Comparison of ENCODE assay signal across 8 mouse cellular contexts in genomic region chr11:104171281-104171781, GRCm38 (mm10). TPM values are rescaled to one million over a fixed set of nuclear protein-coding genes. Genes with fewer than 3 reads are reported as not detected.
DNase-seq lines count a peak whose midpoint lies in the region; ATAC-seq lines count a peak whose summit lies in the region.

No protein-coding gene starts in this region.

- peak; percentile 28 for DNase-seq in CD4-positive helper T cell, adult 2 months (ENCODE audit: low read depth, low spot score)
- peak; percentile 52 for DNase-seq in WW6 (ENCODE audit: low read depth, low spot score)
- DNase-seq in layer of hippocampus, adult 9-10 months (ENCODE audit: low spot score), result peak; percentile 67
- peak; percentile 69 for DNase-seq in lung, postnatal 36 days
- DNase-seq in right cerebral cortex, adult 18-20 months, result peak; percentile 80
- peak; percentile 40 to 47 for DNase-seq in urinary bladder, postnatal 36 days (ENCODE audit: low spot score in 2 of 2)

- peak; percentile 90 for ATAC-seq in common myeloid progenitor, adult 5-6 weeks (replicated peaks; ENCODE audit: low read depth, poor library complexity, severe bottlenecking)
- peak; percentile 74 for ATAC-seq in granulocyte monocyte progenitor cell, adult 5-6 weeks (replicated peaks; ENCODE audit: poor library complexity, severe bottlenecking)

RNA-seq across cellular contexts. Expression of gene Sppl2c, which starts 14.8 kb away (rescaled TPM):
- not detected in 2 replicates for total RNA-seq in common myeloid progenitor, adult 5-6 weeks (2017)
- total RNA-seq in granulocyte monocyte progenitor cell, adult 5-6 weeks (2014; fragmentation: Nextera tagmentation), result not detected in 2 replicates
- not detected in 2 replicates for total RNA-seq in granulocyte monocyte progenitor cell, adult 5-6 weeks (2017)

RNA-seq across cellular contexts. Expression of gene Crhr1, which starts 38.7 kb away (rescaled TPM):
- total RNA-seq in common myeloid progenitor, adult 5-6 weeks (2017), result not detected in 2 replicates
- not detected in 2 replicates for total RNA-seq in granulocyte monocyte progenitor cell, adult 5-6 weeks (2014; fragmentation: Nextera tagmentation)
- total RNA-seq in granulocyte monocyte progenitor cell, adult 5-6 weeks (2017), result not detected in 2 replicates

RNA-seq across cellular contexts. Expression of gene Mapt, which starts 59.9 kb away (rescaled TPM):
- total RNA-seq in common myeloid progenitor, adult 5-6 weeks (2017), result not detected in 2 replicates
- total RNA-seq in granulocyte monocyte progenitor cell, adult 5-6 weeks (2014; fragmentation: Nextera tagmentation), result not detected in 2 replicates
- total RNA-seq in granulocyte monocyte progenitor cell, adult 5-6 weeks (2017), result not detected in 2 replicates

Comparison
In these comparisons a context has a peak if more than half of its experiments do, and no peak if none do; other contexts are left out.
1. Peak in every context shown above with its lines: DNase-seq and ATAC-seq.
2. DNase-seq: peak in every context shown above with its lines; median percentile 80 in right cerebral cortex, adult 18-20 months; 69 in lung, postnatal 36 days; 67 in layer of hippocampus, adult 9-10 months; 52 in WW6; 44 in urinary bladder, postnatal 36 days; 28 in CD4-positive helper T cell, adult 2 months.